Comparison of ENCODE assay signal across 9 mouse cellular contexts in the genomic region with DNA sequence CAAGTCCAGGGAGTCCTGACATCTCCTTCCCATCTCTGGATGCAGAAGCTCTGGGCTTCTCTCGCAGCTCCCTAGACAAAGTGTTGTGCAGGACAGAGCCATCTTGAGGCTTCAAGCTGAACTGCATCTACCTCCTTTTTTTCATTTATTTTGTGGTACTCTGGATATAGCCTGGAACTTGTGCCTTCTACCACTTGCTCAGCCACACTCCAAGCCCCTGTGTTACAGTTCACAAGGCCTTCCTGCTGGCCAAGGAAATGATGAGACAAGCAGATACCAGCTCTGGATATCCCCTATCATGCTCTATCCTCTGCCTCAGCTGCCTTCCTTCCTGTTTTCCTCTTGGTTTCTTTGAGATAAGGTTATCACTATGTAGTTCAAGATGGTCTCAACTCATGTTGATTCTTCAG. TPM values are rescaled to one million over a fixed set of nuclear protein-coding genes. Genes with fewer than 3 reads are reported as not detected.
DNase-seq lines count a peak whose midpoint lies in the region; ATAC-seq and TF ChIP-seq lines count a peak whose summit lies in the region.
"Had no signal": no experiment of that assay in that cellular context is flagged by ENCODE, and none has a peak within 500 bp of the region (broad histone marks: within the 10 kb centered on the region; RNA-seq: fewer than 3 reads in every experiment).

No protein-coding gene starts in this region.

- H3K36me3 ChIP-seq in liver, embryonic 14.5 days (replicated peaks; ENCODE audit: control insufficient read depth, insufficient read depth, low read depth): no peaks in the 10 kb centered on the region; the same call in none of the 2 replicates

- H3K9ac ChIP-seq in liver, embryonic 14.5 days (replicated peaks): no peak overlapping the region

- H3K27ac ChIP-seq in liver, embryonic 14.5 days: no peak overlapping the region

- no peaks in the 10 kb centered on the region for H3K4me1 ChIP-seq in liver, embryonic 14.5 days (replicated peaks; ENCODE audit: control insufficient read depth in 2 of 2, insufficient read depth in 2 of 2, low read length in 1 of 2)

- no peak for TF ChIP-seq EP300 in liver, embryonic 14.5 days (IDR thresholded peaks at IDR 0.05; ENCODE audit: low read depth)

- H3K27me3 ChIP-seq in liver, embryonic 14.5 days (ENCODE audit: control insufficient read depth, insufficient read depth, low read length): no peaks in the 10 kb centered on the region

- 10% methylated on average over 1 of the region's 1 CpGs for WGBS in liver, embryonic 14.5 days (ENCODE audit: insufficient replicate concordance)

- H3K9me3 ChIP-seq in liver, embryonic 14.5 days (ENCODE audit: control insufficient read depth, low read length): no peaks in the 10 kb centered on the region

- no peak for DNase-seq in frontal cortex, postnatal 10 days (ENCODE audit: low spot score in 2 of 2)
- peak; percentile 33 for DNase-seq in right cerebral cortex, postnatal 4 days
- no peak for DNase-seq in right cerebral cortex, postnatal 25 days
- DNase-seq in embryo, embryonic 11 days: peak; percentile 58
- peak in 1 of 3 experiments; percentile 17 for DNase-seq in liver, embryonic 14.5 days (ENCODE audit: low read depth in 3 of 3, low spot score in 3 of 3)
- no peak for DNase-seq in natural killer cell, adult 2 months (ENCODE audit: low spot score in 2 of 2)
- no peak for DNase-seq in frontal cortex, postnatal 14 days (ENCODE audit: low spot score in 2 of 2)

- H3K4me2 ChIP-seq in liver, embryonic 14.5 days (ENCODE audit: low read depth): no peak overlapping the region

- H3K4me3 ChIP-seq in liver, embryonic 14.5 days (ENCODE audit: insufficient read depth in 1 of 2, low read depth in 2 of 2, low read length in 2 of 2): no peak overlapping the region
- H3K4me3 ChIP-seq: myocyte had no signal

- peak; percentile 69 for TF ChIP-seq CTCF in liver, embryonic 14.5 days (IDR thresholded peaks at IDR 0.05; ENCODE audit: low read depth)

- peak; percentile 85 for ATAC-seq in frontal cortex, adult (ENCODE audit: low TSS enrichment)
- ATAC-seq in liver, embryonic 14.5 days (ENCODE audit: insufficient read depth): no peak; the same call in 1 of the 2 replicates

RNA-seq across cellular contexts. Expression of a gene that starts 15.3 kb away (rescaled TPM):
- polyA plus RNA-seq in liver, embryonic 14.5 days (2012; rRNA removed): not detected in 2 replicates
- polyA plus RNA-seq in liver, embryonic 14.5 days (2014; fragmentation: Nextera tagmentation; extraction: Ambion mirVana): not detected in 2 replicates
- polyA plus RNA-seq: myocyte had no signal

RNA-seq across cellular contexts. Expression of a gene that starts 21.6 kb away (rescaled TPM):
- polyA plus RNA-seq in liver, embryonic 14.5 days (2012; rRNA removed): not detected in 2 replicates
- not detected in 2 replicates for polyA plus RNA-seq in liver, embryonic 14.5 days (2014; fragmentation: Nextera tagmentation; extraction: Ambion mirVana)
- polyA plus RNA-seq: myocyte had no signal

RNA-seq across cellular contexts. Expression of a gene that starts 32.2 kb away (rescaled TPM):
- 2.8 and 3.6 TPM in 2 replicates for polyA plus RNA-seq in liver, embryonic 14.5 days (2012; rRNA removed)
- polyA plus RNA-seq in liver, embryonic 14.5 days (2014; fragmentation: Nextera tagmentation; extraction: Ambion mirVana): 11.1 and 11.9 TPM in 2 replicates

RNA-seq across cellular contexts. Expression of a gene that starts 32.2 kb away (rescaled TPM):
- 3.3 and 3.4 TPM in 2 replicates for polyA plus RNA-seq in liver, embryonic 14.5 days (2012; rRNA removed)
- polyA plus RNA-seq in liver, embryonic 14.5 days (2014; fragmentation: Nextera tagmentation; extraction: Ambion mirVana): 5.4 and 6.3 TPM in 2 replicates

RNA-seq across cellular contexts. Expression of a gene that starts 34.1 kb away (rescaled TPM):
- polyA plus RNA-seq in liver, embryonic 14.5 days (2012; rRNA removed): 22.9 and 24.8 TPM in 2 replicates
- polyA plus RNA-seq in liver, embryonic 14.5 days (2014; fragmentation: Nextera tagmentation; extraction: Ambion mirVana): 48.3 and 48.4 TPM in 2 replicates

Comparison
In these comparisons a context has a peak if more than half of its experiments do, and no peak if none do; other contexts are left out.
1. DNase-seq: peak in right cerebral cortex, postnatal 4 days (single experiment) and embryo, embryonic 11 days (single experiment); none in frontal cortex, postnatal 10 days (0 of 2), right cerebral cortex, postnatal 25 days (single experiment), natural killer cell, adult 2 months (0 of 2) and frontal cortex, postnatal 14 days (0 of 2).